Mouse (Mus musculus) stomach, postnatal 0 days (tissue): ENCODE results near the gene Pdzd2.

Experiments
- CTCF ChIP-seq: IDR thresholded peaks from 2 replicates; pipeline ENCODE4 v1.5.1; 2016; ENCODE audit warnings: antibody characterized with exemption, low read depth, mild to moderate bottlenecking, moderate library complexity
- EP300 ChIP-seq: optimal IDR thresholded peaks from 2 replicates; pipeline ENCODE3; 2016; ENCODE audit warnings: antibody characterized with exemption

- TF ChIP-seq EP300 (no peak), CTCF (no peak)
Measured at GRCm38 (mm10) chr15:12667760-12668520, 71.8 kb downstream of the Pdzd2 start.
